Mouse (Mus musculus) neural tube, embryonic 14.5 days (tissue): ENCODE results near the gene Hist1h2af. TPM values are rescaled to one million over a fixed set of nuclear protein-coding genes. Genes with fewer than 3 reads are reported as not detected.
A peak's percentile ranks its signal among the peaks of the same experiment; 100 is the strongest.

Experiments used
- ATAC-seq: fragments of 200-750 bp; cut with Nextera tagmentation; 2 replicates; pipeline ENCODE4 v1.8.0; 2017; ENCODE audit warnings: low read depth, mild to moderate bottlenecking, moderate TSS enrichment, moderate library complexity
- H3K27ac ChIP-seq: fragments of 300-500 bp; sonication (generic); 2 replicates; pipeline ENCODE4 v1.5.1; 2014; ENCODE audit warnings: low read depth, mild to moderate bottlenecking, control low read depth, low read length, moderate library complexity, mixed read lengths
- H3K27me3 ChIP-seq: fragments of 300-500 bp; sonication (generic); 2 replicates; pipeline ENCODE4 v1.6.1; 2014; ENCODE audit warnings: low read length; ENCODE audit not compliant: control insufficient read depth, insufficient read depth
- H3K36me3 ChIP-seq: fragments of 300-500 bp; sonication (generic); 2 replicates; pipeline ENCODE4 v1.6.1; 2014; ENCODE audit warnings: low read length, mixed read lengths; ENCODE audit not compliant: control insufficient read depth, insufficient read depth
- H3K4me1 ChIP-seq: fragments of 300-500 bp; sonication (generic); 2 replicates; pipeline ENCODE4 v1.6.1; 2014; ENCODE audit warnings: low read length; ENCODE audit not compliant: control insufficient read depth, insufficient read depth
- H3K4me2 ChIP-seq: fragments of 300-500 bp; sonication (generic); 2 replicates; pipeline ENCODE4 v1.6.1; 2014; ENCODE audit warnings: mild to moderate bottlenecking, low read depth, low read length, control low read depth
- H3K4me3 ChIP-seq: fragments of 300-500 bp; sonication (generic); 2 replicates; pipeline ENCODE4 v1.5.1; 2014; ENCODE audit warnings: low read depth, low read length, control low read depth, mixed read lengths
- H3K9ac ChIP-seq: fragments of 300-500 bp; sonication (generic); replicated peaks from 2 replicates; pipeline ENCODE4 v1.6.1; 2014; ENCODE audit warnings: low read depth, mild to moderate bottlenecking, control low read depth, low read length, mixed read lengths
- H3K9me3 ChIP-seq: fragments of 300-500 bp; sonication (generic); 2 replicates; pipeline ENCODE4 v1.6.1; 2016; ENCODE audit warnings: low read length; ENCODE audit not compliant: control insufficient read depth
- whole genome bisulfite sequencing: fragments of 180-500 bp; shearing (Covaris S2); extraction: QIAGEN DNeasy Blood & Tissue Kit; methylation state at CpG from one replicate; pipeline ENCODE4 v1.1.7; 2014; 5-methylcytosine and 5-hydroxymethylcytosine counted together
- polyA plus RNA-seq: library from polyadenylated mRNA; unstranded; fragments of >200 nt; fragmentation: Nextera tagmentation; extraction: Ambion mirVana; gene quantifications from 2 replicates; pipeline ENCODE4 v1.2.1, GENCODE M21; 2014

Gene Hist1h2af
- polyA plus RNA-seq, 1 experiment from 2014 or later = not detected

- WGBS = under 1% methylated on average over 6 of the region's 6 CpGs
- H3K4me1 ChIP-seq = peaks cover 4% of the 10 kb centered on the region; the same call in 1 of the 2 replicates
- peak overlapping the region; percentile 61 for H3K4me2 ChIP-seq
- H3K4me3 ChIP-seq = peak overlapping the region; percentile 39
- no peak overlapping the region for H3K27ac ChIP-seq
- no peaks in the 10 kb centered on the region for H3K9me3 ChIP-seq
- H3K27me3 ChIP-seq = no peaks in the 10 kb centered on the region
- no peaks in the 10 kb centered on the region for H3K36me3 ChIP-seq
- peak; percentile 47 for ATAC-seq
- H3K9ac ChIP-seq = no peak overlapping the region
These were observed 14.8 kb upstream of the Hist1h2af start for GRCm38 (mm10) chr13:23518885-23519284.

- H3K9me3 ChIP-seq = no peaks in the 10 kb centered on the region
- peaks cover 4% of the 10 kb centered on the region; the same call in 1 of the 2 replicates for H3K4me1 ChIP-seq
- no peak overlapping the region for H3K27ac ChIP-seq
- no peaks in the 10 kb centered on the region for H3K27me3 ChIP-seq
- ATAC-seq = peak; percentile 47; the same call in 1 of the 2 replicates
- peak overlapping the region; percentile 61 for H3K4me2 ChIP-seq
- no peak overlapping the region for H3K9ac ChIP-seq
- H3K4me3 ChIP-seq = peak overlapping the region; percentile 39
- no peaks in the 10 kb centered on the region for H3K36me3 ChIP-seq
- under 1% methylated on average over 10 of the region's 10 CpGs for WGBS
These were observed 14.3 kb upstream of the Hist1h2af start for GRCm38 (mm10) chr13:23519416-23519815.

GRCm38 (mm10) chr13:23521703-23522102 lies 12.0 kb upstream of the Hist1h2af start:
- H3K36me3 ChIP-seq = no peaks in the 10 kb centered on the region
- WGBS = 2% methylated on average over 14 of the region's 14 CpGs
- H3K9ac ChIP-seq = no peak overlapping the region
- no peak overlapping the region for H3K4me2 ChIP-seq
- no peak for ATAC-seq
- no peaks in the 10 kb centered on the region for H3K4me1 ChIP-seq
- no peak overlapping the region for H3K4me3 ChIP-seq
- no peaks in the 10 kb centered on the region for H3K27me3 ChIP-seq
- H3K27ac ChIP-seq = no peak overlapping the region
- no peaks in the 10 kb centered on the region for H3K9me3 ChIP-seq

GRCm38 (mm10) chr13:23523976-23524375 lies 9.7 kb upstream of the Hist1h2af start:
- H3K4me2 ChIP-seq = no peak overlapping the region
- no peak overlapping the region for H3K9ac ChIP-seq
- ATAC-seq = no peak
- WGBS = 48% methylated on average over 5 of the region's 5 CpGs
- no peaks in the 10 kb centered on the region for H3K36me3 ChIP-seq
- H3K4me3 ChIP-seq = no peak overlapping the region
- no peak overlapping the region for H3K27ac ChIP-seq
- 0 out of 2 replicates have a peak, but pooled peaks cover 4% of the 10 kb centered on the region for H3K4me1 ChIP-seq
- no peaks in the 10 kb centered on the region for H3K9me3 ChIP-seq
- no peaks in the 10 kb centered on the region for H3K27me3 ChIP-seq

- ATAC-seq = peak; percentile 32; the same call in 1 of the 2 replicates
- WGBS = 17% methylated on average over 5 of the region's 5 CpGs
These were observed 9.1 kb upstream of the Hist1h2af start for GRCm38 (mm10) chr13:23524654-23525053.

GRCm38 (mm10) chr13:23525901-23526300 lies 7.8 kb upstream of the Hist1h2af start:
- Histone ChIP-seq H3K27ac (no peak overlapping the region), H3K9ac (no peak overlapping the region), H3K36me3 (no peaks in the 10 kb centered on the region), H3K4me1 (0 out of 2 replicates have a peak, but pooled peaks cover 8% of the 10 kb centered on the region), H3K27me3 (no peaks in the 10 kb centered on the region), H3K4me2 (peak overlapping the region; percentile 48), H3K9me3 (no peaks in the 10 kb centered on the region), H3K4me3 (peak overlapping the region; percentile 39)
- 3% methylated on average over 10 of the region's 10 CpGs for WGBS
- no peak for ATAC-seq

More at GRCm38 (mm10) chr13:23524654-23525053, 9.1 kb upstream of the Hist1h2af start:
- 0 out of 2 replicates have a peak overlapping the region, but pooled peaks have one; percentile 9 for H3K4me2 ChIP-seq
- no peak overlapping the region for H3K9ac ChIP-seq
- no peaks in the 10 kb centered on the region for H3K9me3 ChIP-seq
- 0 out of 2 replicates have a peak, but pooled peaks cover 4% of the 10 kb centered on the region for H3K4me1 ChIP-seq
- no peak overlapping the region for H3K27ac ChIP-seq
- no peak overlapping the region for H3K4me3 ChIP-seq
- H3K27me3 ChIP-seq = no peaks in the 10 kb centered on the region
- H3K36me3 ChIP-seq = no peaks in the 10 kb centered on the region

GRCm38 (mm10) chr13:23526312-23526711 lies 7.4 kb upstream of the Hist1h2af start:
- H3K36me3 ChIP-seq = no peaks in the 10 kb centered on the region
- no peaks in the 10 kb centered on the region for H3K9me3 ChIP-seq
- no peak overlapping the region; the same call in 1 of the 2 replicates for H3K27ac ChIP-seq
- no peak overlapping the region; the same call in 1 of the 2 replicates for H3K9ac ChIP-seq
- H3K4me2 ChIP-seq = peak overlapping the region; percentile 48
- H3K4me3 ChIP-seq = peak overlapping the region; percentile 39
- ATAC-seq = peak; percentile 52; the same call in 1 of the 2 replicates
- H3K27me3 ChIP-seq = no peaks in the 10 kb centered on the region
- H3K4me1 ChIP-seq = 0 out of 2 replicates have a peak, but pooled peaks cover 8% of the 10 kb centered on the region
- 1% methylated on average over 17 of the region's 17 CpGs for WGBS

- no peak overlapping the region for H3K27ac ChIP-seq
- no peaks in the 10 kb centered on the region for H3K27me3 ChIP-seq
- WGBS = 36% methylated on average over 5 of the region's 5 CpGs
- ATAC-seq = no peak
- no peaks in the 10 kb centered on the region for H3K9me3 ChIP-seq
- peaks cover 24% of the 10 kb centered on the region for H3K4me1 ChIP-seq
- H3K9ac ChIP-seq = no peak overlapping the region
- H3K4me3 ChIP-seq = no peak overlapping the region
- no peak overlapping the region for H3K4me2 ChIP-seq
- no peaks in the 10 kb centered on the region for H3K36me3 ChIP-seq
These were observed 4.7 kb upstream of the Hist1h2af start for GRCm38 (mm10) chr13:23529005-23529404.

- H3K9ac ChIP-seq = peak overlapping the region; percentile 78; the same call in 1 of the 2 replicates
- H3K4me2 ChIP-seq = peak overlapping the region; percentile 70
- H3K27ac ChIP-seq = no peak overlapping the region
- ATAC-seq = no peak
- 32% methylated on average over 2 of the region's 2 CpGs for WGBS
- H3K4me1 ChIP-seq = peaks cover 29% of the 10 kb centered on the region
- H3K9me3 ChIP-seq = no peaks in the 10 kb centered on the region
- H3K36me3 ChIP-seq = no peaks in the 10 kb centered on the region
- peak overlapping the region; percentile 42 for H3K4me3 ChIP-seq
- H3K27me3 ChIP-seq = no peaks in the 10 kb centered on the region
These were observed 4.1 kb upstream of the Hist1h2af start for GRCm38 (mm10) chr13:23529480-23530165.
